Mouse (Mus musculus): ENCODE measurements around the gene Drd5. TPM values are rescaled to one million over a fixed set of nuclear protein-coding genes. Genes with fewer than 3 reads are reported as not detected.

Drd5 gene
- polyA plus RNA-seq, 1 experiment from 2014 or later, result not detected

DNA sequence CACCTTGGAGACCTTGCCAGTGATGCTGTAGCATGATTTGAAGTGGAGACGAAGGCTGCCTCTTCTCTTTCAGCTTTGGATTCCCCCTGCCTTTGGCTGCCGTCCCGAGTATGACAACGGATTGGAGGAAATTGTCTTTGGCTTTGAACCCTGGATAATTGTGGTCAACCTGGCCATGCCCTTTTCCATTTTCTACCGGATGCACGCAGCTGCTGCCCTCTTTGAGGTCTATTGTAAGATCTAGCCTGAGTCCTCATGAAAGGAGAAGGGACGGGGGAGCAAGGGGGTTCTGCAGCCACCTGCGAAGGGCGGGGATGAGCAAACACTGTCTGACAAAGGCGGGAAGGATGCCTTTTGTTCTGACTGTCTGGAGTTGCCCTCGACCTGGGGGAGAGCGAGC lies 16.5 kb upstream of the Drd5 start:
- Histone ChIP-seq H3K9me3 (no peaks in the 10 kb centered on the region), H3K9ac (no peak overlapping the region), H3K36me3 (replicated peaks) (no peaks in the 10 kb centered on the region), H3K4me1 (no peaks in the 10 kb centered on the region), H3K27me3 (no peaks in the 10 kb centered on the region), H3K4me2 (no peak overlapping the region), H3K27ac (no peak overlapping the region), H3K4me3 (replicated peaks) (no peak overlapping the region)
- WGBS, result 27% methylated on average over 12 of the region's 12 CpGs
- ATAC-seq (ENCODE audit: low FRiP score), result no peak

- no peaks in the 10 kb centered on the region for H3K9me3 ChIP-seq
- no peak for ATAC-seq (ENCODE audit: low FRiP score)
Observed at GRCm38 (mm10) chr5:38305241-38305640, 13.9 kb upstream of the Drd5 start.

GRCm38 (mm10) chr5:38307255-38308101 lies 11.7 kb upstream of the Drd5 start:
- Histone ChIP-seq H3K36me3 (replicated peaks) (no peaks in the 10 kb centered on the region), H3K4me3 (replicated peaks) (peak overlapping the region; percentile 39), H3K27me3 (peaks cover 12% of the 10 kb centered on the region), H3K9ac (0 out of 2 replicates have a peak overlapping the region, but pooled peaks have one; percentile 17), H3K9me3 (no peaks in the 10 kb centered on the region), H3K4me1 (no peaks in the 10 kb centered on the region), H3K27ac (no peak overlapping the region), H3K4me2 (peak overlapping the region; percentile 58)
- ATAC-seq (ENCODE audit: low FRiP score), result peak; percentile 83
- WGBS, result 10% methylated on average over 26 of the region's 26 CpGs

More at GRCm38 (mm10) chr5:38305241-38305640, 13.9 kb upstream of the Drd5 start:
- H3K27ac ChIP-seq, result no peak overlapping the region
- H3K4me3 ChIP-seq (replicated peaks), result no peak overlapping the region
- WGBS, result 88% methylated on average over 2 of the region's 2 CpGs
- no peak overlapping the region for H3K9ac ChIP-seq
- no peaks in the 10 kb centered on the region for H3K4me1 ChIP-seq
- peaks cover 12% of the 10 kb centered on the region for H3K27me3 ChIP-seq
- no peak overlapping the region for H3K4me2 ChIP-seq
- no peaks in the 10 kb centered on the region for H3K36me3 ChIP-seq (replicated peaks)

DNA sequence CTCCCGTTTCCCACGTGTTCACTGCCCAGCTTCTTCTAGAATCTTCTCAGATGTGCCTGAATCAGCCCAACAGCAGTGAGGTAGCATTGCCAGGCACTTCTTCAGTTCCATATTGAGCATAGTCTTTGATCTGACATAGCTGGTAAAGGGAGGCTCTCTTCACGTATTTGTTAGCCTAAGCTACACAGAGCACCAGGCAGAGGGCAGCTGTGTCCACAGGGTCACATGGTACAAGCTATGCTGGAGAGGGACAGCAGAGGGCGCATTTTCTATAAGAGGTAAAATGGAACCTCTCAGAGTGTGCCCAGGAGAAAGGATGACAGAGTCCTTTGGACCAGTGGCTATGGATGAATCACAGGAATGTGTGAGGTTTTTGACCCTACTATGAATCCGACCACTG lies 10.3 kb upstream of the Drd5 start:
- Histone ChIP-seq H3K4me1 (no peaks in the 10 kb centered on the region), H3K9ac (no peak overlapping the region), H3K27me3 (peaks cover 12% of the 10 kb centered on the region), H3K27ac (no peak overlapping the region), H3K4me2 (no peak overlapping the region), H3K36me3 (replicated peaks) (no peaks in the 10 kb centered on the region), H3K4me3 (replicated peaks) (no peak overlapping the region), H3K9me3 (no peaks in the 10 kb centered on the region)
- WGBS, result 51% methylated on average over 5 of the region's 5 CpGs
- ATAC-seq (ENCODE audit: low FRiP score), result no peak

GRCm38 (mm10) chr5:38309795-38310194 lies 9.4 kb upstream of the Drd5 start:
- Histone ChIP-seq H3K4me2 (no peak overlapping the region), H3K9me3 (no peaks in the 10 kb centered on the region), H3K4me3 (replicated peaks) (no peak overlapping the region), H3K36me3 (replicated peaks) (no peaks in the 10 kb centered on the region), H3K4me1 (no peaks in the 10 kb centered on the region), H3K27me3 (peaks cover 12% of the 10 kb centered on the region), H3K27ac (no peak overlapping the region), H3K9ac (no peak overlapping the region)
- no peak for ATAC-seq (ENCODE audit: low FRiP score)
- WGBS, result 66% methylated on average over 3 of the region's 3 CpGs

- H3K4me1 ChIP-seq, result no peaks in the 10 kb centered on the region
- no peak overlapping the region for H3K9ac ChIP-seq
- ATAC-seq (ENCODE audit: low FRiP score), result no peak
- no peak overlapping the region for H3K4me2 ChIP-seq
- 77% methylated on average over 4 of the region's 4 CpGs for WGBS
- H3K27me3 ChIP-seq, result no peaks in the 10 kb centered on the region
- no peaks in the 10 kb centered on the region for H3K36me3 ChIP-seq (replicated peaks)
- no peak overlapping the region for H3K27ac ChIP-seq
- no peaks in the 10 kb centered on the region for H3K9me3 ChIP-seq
- no peak overlapping the region for H3K4me3 ChIP-seq (replicated peaks)
Observed at GRCm38 (mm10) chr5:38333381-38333780, 14.2 kb downstream of the Drd5 start.

GRCm38 (mm10) chr5:38334582-38334981 lies 15.4 kb downstream of the Drd5 start:
- no peaks in the 10 kb centered on the region for H3K27me3 ChIP-seq
- no peak overlapping the region for H3K27ac ChIP-seq
- no peak for ATAC-seq (ENCODE audit: low FRiP score)
- H3K9ac ChIP-seq, result no peak overlapping the region
- WGBS, result 48% methylated on average over 1 of the region's 1 CpGs
- H3K9me3 ChIP-seq, result no peaks in the 10 kb centered on the region
- H3K4me3 ChIP-seq (replicated peaks), result no peak overlapping the region
- H3K36me3 ChIP-seq (replicated peaks), result no peaks in the 10 kb centered on the region
- H3K4me2 ChIP-seq, result no peak overlapping the region
- no peaks in the 10 kb centered on the region for H3K4me1 ChIP-seq

DNA sequence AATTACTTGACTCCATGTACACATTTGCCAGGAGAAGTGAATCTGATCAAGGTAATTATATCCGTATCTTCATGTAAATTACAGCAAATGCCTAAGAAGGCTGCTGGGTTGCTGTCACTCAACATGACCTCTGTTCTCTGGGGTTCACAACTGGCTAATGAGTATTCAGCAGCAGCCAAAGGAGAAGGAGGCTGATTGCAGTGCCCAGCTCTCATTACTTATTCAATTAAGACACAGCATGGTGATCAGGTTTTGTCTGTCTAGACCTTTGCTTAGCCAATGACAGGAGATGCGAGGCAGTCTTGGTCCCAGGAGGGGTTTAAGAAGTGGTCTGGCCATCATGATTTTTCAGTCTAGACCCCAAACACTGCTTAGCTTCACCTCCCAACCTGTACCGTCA lies 23.9 kb downstream of the Drd5 start:
- Histone ChIP-seq H3K36me3 (replicated peaks) (no peaks in the 10 kb centered on the region), H3K27me3 (no peaks in the 10 kb centered on the region), H3K9ac (no peak overlapping the region), H3K27ac (no peak overlapping the region), H3K4me1 (peaks cover 16% of the 10 kb centered on the region; the same call in 1 of the 2 replicates), H3K4me3 (replicated peaks) (no peak overlapping the region), H3K4me2 (no peak overlapping the region), H3K9me3 (no peaks in the 10 kb centered on the region)
- 40% methylated on average over 3 of the region's 3 CpGs for WGBS
- ATAC-seq (ENCODE audit: low FRiP score), result no peak

- WGBS, result 37% methylated on average over 10 of the region's 10 CpGs
- ATAC-seq (ENCODE audit: low FRiP score), result no peak
- Histone ChIP-seq H3K27me3 (no peaks in the 10 kb centered on the region), H3K4me2 (no peak overlapping the region), H3K4me1 (peaks cover 30% of the 10 kb centered on the region; the same call in 1 of the 2 replicates), H3K27ac (no peak overlapping the region), H3K9me3 (no peaks in the 10 kb centered on the region), H3K4me3 (replicated peaks) (no peak overlapping the region), H3K36me3 (replicated peaks) (no peaks in the 10 kb centered on the region), H3K9ac (no peak overlapping the region)
Observed at GRCm38 (mm10) chr5:38346646-38347432, 27.7 kb downstream of the Drd5 start.

GRCm38 (mm10) chr5:38350351-38350929 lies 31.3 kb downstream of the Drd5 start:
- no peak overlapping the region for H3K4me2 ChIP-seq
- WGBS, result 15% methylated on average over 5 of the region's 5 CpGs
- ATAC-seq (ENCODE audit: low FRiP score), result no peak
- peaks cover 23% of the 10 kb centered on the region; the same call in 1 of the 2 replicates for H3K4me1 ChIP-seq
- H3K9me3 ChIP-seq, result no peaks in the 10 kb centered on the region
- no peak overlapping the region for H3K9ac ChIP-seq
- H3K27ac ChIP-seq, result no peak overlapping the region
- no peaks in the 10 kb centered on the region for H3K27me3 ChIP-seq
- no peaks in the 10 kb centered on the region for H3K36me3 ChIP-seq (replicated peaks)
- no peak overlapping the region for H3K4me3 ChIP-seq (replicated peaks)

- Histone ChIP-seq H3K27ac (no peak overlapping the region), H3K27me3 (no peaks in the 10 kb centered on the region), H3K9ac (no peak overlapping the region), H3K4me3 (replicated peaks) (no peak overlapping the region), H3K9me3 (no peaks in the 10 kb centered on the region), H3K4me2 (no peak overlapping the region), H3K36me3 (replicated peaks) (no peaks in the 10 kb centered on the region), H3K4me1 (no peaks in the 10 kb centered on the region; the same call in 1 of the 2 replicates)
- WGBS, result 81% methylated on average over 3 of the region's 3 CpGs
- no peak for ATAC-seq (ENCODE audit: low FRiP score)
Observed at GRCm38 (mm10) chr5:38356927-38357326, 37.8 kb downstream of the Drd5 start.

GRCm38 (mm10) chr5:38359716-38360115 lies 40.5 kb downstream of the Drd5 start:
- Histone ChIP-seq H3K4me3 (replicated peaks) (no peak overlapping the region), H3K4me1 (no peaks in the 10 kb centered on the region; the same call in 1 of the 2 replicates), H3K9ac (no peak overlapping the region), H3K4me2 (no peak overlapping the region), H3K27ac (no peak overlapping the region), H3K27me3 (no peaks in the 10 kb centered on the region), H3K9me3 (no peaks in the 10 kb centered on the region), H3K36me3 (replicated peaks) (no peaks in the 10 kb centered on the region)
- WGBS, result 70% methylated on average over 2 of the region's 2 CpGs
- no peak for ATAC-seq (ENCODE audit: low FRiP score)
